Mouse (Mus musculus): ENCODE measurements around the gene Agap1.

DNA sequence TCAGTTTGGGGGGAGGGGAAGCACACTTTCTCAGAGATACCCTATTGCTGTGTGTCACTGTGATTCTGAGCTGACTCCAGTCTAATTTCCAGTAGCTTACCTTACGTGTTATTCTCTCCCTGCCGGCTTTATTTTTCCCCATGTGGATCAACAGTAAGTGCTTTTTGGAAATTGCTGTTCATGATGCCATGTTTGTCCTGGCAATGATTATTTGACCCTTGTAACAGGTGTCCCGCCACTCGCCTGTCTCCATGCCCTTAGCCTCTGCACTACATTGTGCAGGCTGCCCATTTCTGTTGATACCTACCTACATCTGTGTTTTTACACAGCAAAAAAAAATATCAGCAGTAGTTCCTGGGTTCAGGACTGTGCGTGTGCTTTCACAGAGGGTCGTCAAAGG, 102.8 kb downstream of the Agap1 start:
- TF ChIP-seq CTCF (IDR thresholded peaks at IDR 0.05; ENCODE audit: extremely low read depth, insufficient read depth, low read length), result no peak
- TF ChIP-seq POLR2A (IDR thresholded peaks at IDR 0.05; ENCODE audit: extremely low read depth, insufficient read depth, low read length), result no peak

Data from cortical plate, adult 2 months (tissue).